Mouse (Mus musculus) large intestine, adult 2 months (tissue): Measurements from ENCODE around the gene Fancd2. TPM values are rescaled to one million over a fixed set of nuclear protein-coding genes. Genes with fewer than 3 reads are reported as not detected.

Experiments
- polyA plus RNA-seq: library from polyadenylated mRNA; depleted of rRNA; stranded (reverse); fragments of >200 nt; gene quantifications from 2 replicates; pipeline ENCODE4 v1.2.3, GENCODE M21; 2012; rRNA removed

The Fancd2 gene
- polyA plus RNA-seq, 1 experiment = 2.2 TPM

Other genes starting within 250 kb of the Fancd2 start
- 0.10 TPM in 1 of 2 replicates, not detected in the other for gene Cpne9, start 249.4 kb upstream of the Fancd2 start, polyA plus RNA-seq
- 14.5 and 20.5 TPM in 2 replicates for gene Brpf1, start 224.5 kb upstream of the Fancd2 start, polyA plus RNA-seq
- 16.9 and 18.1 TPM in 2 replicates for gene Ogg1, start 204.7 kb upstream of the Fancd2 start, polyA plus RNA-seq
- gene Camk1, start 187.7 kb upstream of the Fancd2 start, polyA plus RNA-seq = 19.6 and 20.4 TPM in 2 replicates
- gene Tada3, start 153.8 kb upstream of the Fancd2 start, polyA plus RNA-seq = 19.8 and 21.2 TPM in 2 replicates
- 131 and 134 TPM in 2 replicates for gene Arpc4, start 153.6 kb upstream of the Fancd2 start, polyA plus RNA-seq
- gene Ttll3, start 142.4 kb upstream of the Fancd2 start, polyA plus RNA-seq = 13.5 and 15.6 TPM in 2 replicates
- 48.7 and 58.6 TPM in 2 replicates for gene Rpusd3, start 112.3 kb upstream of the Fancd2 start, polyA plus RNA-seq
- gene Cidec, start 95.9 kb upstream of the Fancd2 start, polyA plus RNA-seq = 49.1 and 148 TPM in 2 replicates
- 68.4 and 72.0 TPM in 2 replicates for gene Jagn1, start 89.1 kb upstream of the Fancd2 start, polyA plus RNA-seq
- 4.8 and 7.5 TPM in 2 replicates for gene Il17re, start 73.2 kb upstream of the Fancd2 start, polyA plus RNA-seq
- gene Il17rc, start 60.3 kb upstream of the Fancd2 start, polyA plus RNA-seq = 341 and 416 TPM in 2 replicates
- gene Creld1, start 48.4 kb upstream of the Fancd2 start, polyA plus RNA-seq = 11.9 and 12.3 TPM in 2 replicates
- gene Prrt3, start 29.8 kb upstream of the Fancd2 start, polyA plus RNA-seq = 0.01 TPM in 1 of 2 replicates, not detected in the other
- gene Emc3, start within 50 bp of the Fancd2 start, polyA plus RNA-seq = 37.7 and 46.5 TPM in 2 replicates
- gene Fancd2os, start 69.0 kb downstream of the Fancd2 start, polyA plus RNA-seq = not detected in 2 replicates
- 138 and 168 TPM in 2 replicates for gene Brk1, start 73.1 kb downstream of the Fancd2 start, polyA plus RNA-seq
- 14.7 and 14.9 TPM in 2 replicates for gene Vhl, start 92.3 kb downstream of the Fancd2 start, polyA plus RNA-seq
- 39.6 and 85.3 TPM in 2 replicates for gene Irak2, start 106.8 kb downstream of the Fancd2 start, polyA plus RNA-seq
- 27.7 and 29.0 TPM in 2 replicates for gene Tatdn2, start 165.4 kb downstream of the Fancd2 start, polyA plus RNA-seq
- gene Ghrl, start 188.2 kb downstream of the Fancd2 start, polyA plus RNA-seq = 9.0 and 16.2 TPM in 2 replicates
- 261 and 306 TPM in 2 replicates for gene Sec13, start 209.1 kb downstream of the Fancd2 start, polyA plus RNA-seq